Mouse (Mus musculus) bone marrow macrophage, adult 2 months (primary cell): ENCODE results near the gene Tctn1.

ENCODE experiments used
- CTCF ChIP-seq: IDR thresholded peaks from 2 replicates; pipeline ENCODE4 v1.5.1; 2012; ENCODE audit warnings: low read depth, mild to moderate bottlenecking, low read length, moderate library complexity
- POLR2A ChIP-seq: IDR thresholded peaks from 2 replicates; pipeline ENCODE4 v1.6.1; 2012; ENCODE audit warnings: mild to moderate bottlenecking, low read depth, low read length, borderline replicate concordance

- no peak for TF ChIP-seq CTCF
- no peak for TF ChIP-seq POLR2A
Measured at GRCm38 (mm10) chr5:122210890-122211289, 53.4 kb downstream of the Tctn1 start.
